Mouse (Mus musculus): ENCODE data around the gene Dock11.

The Dock11 gene

DNA sequence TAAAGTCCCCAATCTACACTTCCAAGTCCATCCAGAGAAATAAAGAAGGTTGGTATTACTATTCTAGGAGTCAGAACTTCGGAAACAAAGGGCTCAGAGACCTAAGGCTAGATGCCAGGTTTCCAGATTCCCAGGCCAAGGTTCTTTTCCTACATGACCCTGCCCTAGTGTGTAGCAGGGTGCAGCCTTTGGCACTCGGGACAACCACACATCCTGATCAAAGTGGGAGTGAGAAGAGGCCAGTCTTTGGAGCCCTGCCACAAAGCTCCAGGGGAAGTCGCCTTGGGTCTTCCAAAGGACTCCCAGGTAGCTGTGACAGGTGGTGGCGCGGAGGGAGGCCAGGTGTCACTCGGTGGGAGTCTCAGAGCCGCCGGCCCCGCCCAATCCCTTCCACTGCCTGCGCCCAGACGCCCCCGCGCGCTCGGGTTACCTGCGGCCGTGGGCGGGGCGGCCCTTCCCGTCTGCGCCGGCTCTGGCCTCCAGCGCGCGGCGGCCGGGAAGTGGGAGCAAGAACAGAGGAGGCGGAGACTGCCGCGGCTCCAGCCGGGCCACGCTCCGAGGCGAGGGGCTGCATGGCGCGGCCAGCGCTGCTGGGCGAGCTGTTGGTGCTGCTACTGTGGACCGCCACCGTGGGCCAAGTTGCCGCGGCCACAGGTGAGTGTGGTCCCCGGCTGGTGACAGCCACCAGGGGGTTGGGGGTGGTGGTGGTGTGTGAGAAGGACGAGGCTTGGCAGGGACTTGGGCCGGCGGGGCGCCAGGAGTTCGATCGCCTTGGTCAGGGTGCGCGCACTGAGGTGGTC, 223.2 kb downstream of the Dock11 start, which contains the start of gene Il13ra1:
Il13ra1 (plus strand) TSS at position 489 of the 800 bp plus-strand sequence.
- peak; percentile 53 for DNase-seq

DNA sequence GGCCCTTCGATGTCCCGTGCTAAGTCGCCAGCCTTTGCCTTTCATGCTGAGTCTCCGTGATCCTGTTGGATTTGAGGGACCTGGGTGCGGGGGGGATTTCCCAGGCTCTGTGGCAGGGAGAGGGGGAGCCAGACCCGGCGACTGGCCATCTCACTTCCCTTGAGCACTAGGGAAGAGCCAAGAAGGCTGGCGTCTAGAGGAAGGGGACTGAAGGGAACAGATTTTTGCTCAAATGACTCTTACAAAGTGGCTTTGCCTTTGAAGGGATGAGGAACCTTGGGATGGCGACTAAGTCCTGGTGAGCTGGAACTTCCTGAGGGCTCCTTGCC, 223.8 kb downstream of the Dock11 start:
- DNase-seq, result no peak

DNA sequence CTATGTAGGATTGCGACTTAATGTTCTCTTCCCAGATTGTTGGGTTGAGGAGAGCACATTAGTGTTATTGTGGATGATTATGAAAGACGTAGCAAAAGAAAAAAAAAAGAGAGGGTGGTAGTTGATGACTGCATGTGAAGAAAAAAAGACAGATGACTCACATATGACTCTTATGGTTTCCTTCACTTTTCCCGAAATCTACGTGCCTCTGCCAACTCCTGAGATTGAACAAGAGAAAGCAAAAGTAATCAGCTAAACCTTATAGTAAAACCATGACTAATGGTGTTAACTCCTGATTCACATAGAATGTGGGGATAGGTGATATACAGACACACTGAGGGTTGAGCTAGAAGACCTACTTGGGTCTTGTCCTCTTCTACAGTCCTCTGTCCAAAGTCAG, 226.5 kb downstream of the Dock11 start:
- DNase-seq, result no peak

Data from lung, postnatal 10 days (tissue).